Mouse (Mus musculus): ENCODE data around the gene Ankrd22. TPM values are rescaled to one million over a fixed set of nuclear protein-coding genes. Genes with fewer than 3 reads are reported as not detected.

Gene Ankrd22
- polyA plus RNA-seq, 2 experiments = 0.12 to 0.22 TPM

DNA sequence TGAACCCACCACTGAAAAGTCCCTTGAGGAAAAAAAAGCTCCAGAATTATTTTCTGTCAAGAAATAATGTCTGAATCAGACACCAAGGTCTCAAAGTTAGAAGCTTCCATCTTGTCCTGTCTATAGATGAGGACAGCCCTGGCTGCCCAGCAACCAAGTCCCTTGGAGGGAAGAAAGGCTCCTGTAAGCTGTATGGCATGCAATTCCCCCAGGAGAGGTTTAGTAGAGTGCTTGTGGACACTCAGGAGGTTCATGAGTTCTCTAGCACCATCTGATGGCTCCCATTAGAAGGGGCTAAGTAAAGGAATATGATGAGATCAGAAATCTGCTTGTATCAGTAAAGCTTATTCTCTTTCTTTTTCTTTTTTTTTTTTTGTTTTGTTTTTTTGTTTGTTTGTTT, 3.3 kb upstream of the Ankrd22 start:
- H3K9ac ChIP-seq (replicated peaks) = no peak overlapping the region
- no peaks in the 10 kb centered on the region for H3K4me1 ChIP-seq (replicated peaks; ENCODE audit: control insufficient read depth in 2 of 2, insufficient read depth in 2 of 2, low read length in 1 of 2)
- no peak for ATAC-seq (ENCODE audit: insufficient read depth)
- no peaks in the 10 kb centered on the region for H3K36me3 ChIP-seq (replicated peaks; ENCODE audit: control insufficient read depth, insufficient read depth, low read depth)
- H3K4me2 ChIP-seq (ENCODE audit: low read depth) = no peak overlapping the region
- no peaks in the 10 kb centered on the region for H3K9me3 ChIP-seq (ENCODE audit: control insufficient read depth, low read length)
- H3K4me3 ChIP-seq (ENCODE audit: insufficient read depth in 1 of 2, low read depth in 2 of 2, low read length in 2 of 2) = no peak overlapping the region
- no peak overlapping the region for H3K27ac ChIP-seq
- DNase-seq (ENCODE audit: low read depth in 3 of 3, low spot score in 3 of 3) = no peak
- TF ChIP-seq EP300 (IDR thresholded peaks at IDR 0.05; ENCODE audit: low read depth) = no peak
- no peak for TF ChIP-seq CTCF (IDR thresholded peaks at IDR 0.05; ENCODE audit: low read depth)
- H3K27me3 ChIP-seq (ENCODE audit: control insufficient read depth, insufficient read depth, low read length) = no peaks in the 10 kb centered on the region

DNA sequence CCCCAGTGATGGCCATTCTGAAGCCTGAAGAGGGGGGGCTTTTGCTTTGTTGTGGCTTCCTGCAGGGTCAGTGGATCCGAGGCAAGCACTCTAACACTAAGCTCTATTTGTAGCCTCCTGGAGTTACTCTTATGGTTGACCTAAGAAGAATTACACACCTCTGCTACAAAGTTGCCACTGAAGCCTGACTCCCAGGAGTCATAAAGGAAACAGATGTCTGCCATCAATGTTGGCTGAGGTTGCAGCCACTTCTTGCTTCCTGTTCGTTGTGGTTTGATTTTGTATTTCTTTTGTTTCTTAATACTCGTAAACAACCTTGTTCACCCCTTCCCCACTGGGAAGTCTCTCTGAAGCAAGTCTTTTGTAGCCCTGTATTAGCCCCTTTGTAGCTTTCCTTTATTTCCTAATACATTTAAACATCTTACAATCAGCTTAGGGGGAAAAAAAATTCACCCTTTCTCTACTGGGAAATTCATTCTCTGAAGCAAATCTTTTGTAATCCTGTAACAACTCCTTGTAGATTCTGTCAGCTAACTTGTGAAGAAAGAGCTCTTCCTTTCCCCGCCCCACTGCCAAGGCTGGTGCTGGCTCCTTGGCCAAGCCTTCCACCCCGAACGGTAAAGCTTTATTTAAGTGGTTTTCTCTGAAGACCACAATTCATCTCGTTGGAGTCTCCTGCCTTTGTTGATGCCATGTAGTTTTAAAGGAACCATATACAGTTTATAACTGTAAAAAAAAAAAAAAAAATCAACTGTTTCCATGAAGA, 2.2 kb upstream of the Ankrd22 start:
- WGBS (ENCODE audit: insufficient replicate concordance) = 20% methylated on average over 7 of the region's 7 CpGs
- Histone ChIP-seq H3K4me1 (replicated peaks; ENCODE audit: control insufficient read depth in 2 of 2, insufficient read depth in 2 of 2, low read length in 1 of 2) (no peaks in the 10 kb centered on the region), H3K4me2 (ENCODE audit: low read depth) (no peak overlapping the region), H3K27ac (no peak overlapping the region), H3K36me3 (replicated peaks; ENCODE audit: control insufficient read depth, insufficient read depth, low read depth) (no peaks in the 10 kb centered on the region), H3K4me3 (ENCODE audit: insufficient read depth in 1 of 2, low read depth in 2 of 2, low read length in 2 of 2) (no peak overlapping the region), H3K9ac (replicated peaks) (no peak overlapping the region), H3K27me3 (ENCODE audit: control insufficient read depth, insufficient read depth, low read length) (no peaks in the 10 kb centered on the region), H3K9me3 (ENCODE audit: control insufficient read depth, low read length) (no peaks in the 10 kb centered on the region)
- ATAC-seq (ENCODE audit: insufficient read depth) = no peak
- TF ChIP-seq EP300 (IDR thresholded peaks at IDR 0.05; ENCODE audit: low read depth) (no peak), CTCF (IDR thresholded peaks at IDR 0.05; ENCODE audit: low read depth) (no peak)
- DNase-seq (ENCODE audit: low read depth in 3 of 3, low spot score in 3 of 3) = no peak

DNA sequence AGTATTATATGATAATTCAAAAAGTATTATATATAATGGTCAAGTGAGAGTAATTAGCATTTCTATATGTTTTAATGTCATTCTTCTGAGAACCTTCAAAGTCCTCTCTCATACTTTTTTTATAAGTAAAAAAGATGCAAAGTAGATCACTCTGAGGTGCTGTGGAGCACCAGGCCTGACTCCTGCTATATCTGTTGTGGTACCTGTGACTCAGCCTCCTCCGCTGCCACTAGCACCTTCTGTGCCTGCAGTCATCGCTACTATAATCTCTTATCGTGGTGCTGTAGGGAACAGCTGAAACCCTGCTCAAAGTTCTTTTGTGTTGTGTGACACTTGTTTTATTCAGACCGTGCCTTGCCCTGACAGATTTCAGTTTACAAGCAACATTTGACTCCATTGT, 533 bp upstream of the Ankrd22 start:
- Histone ChIP-seq H3K9ac (replicated peaks) (no peak overlapping the region), H3K27ac (no peak overlapping the region), H3K4me1 (replicated peaks; ENCODE audit: control insufficient read depth in 2 of 2, insufficient read depth in 2 of 2, low read length in 1 of 2) (no peaks in the 10 kb centered on the region), H3K4me2 (ENCODE audit: low read depth) (no peak overlapping the region), H3K27me3 (ENCODE audit: control insufficient read depth, insufficient read depth, low read length) (no peaks in the 10 kb centered on the region), H3K9me3 (ENCODE audit: control insufficient read depth, low read length) (no peaks in the 10 kb centered on the region), H3K36me3 (replicated peaks; ENCODE audit: control insufficient read depth, insufficient read depth, low read depth) (no peaks in the 10 kb centered on the region), H3K4me3 (ENCODE audit: insufficient read depth in 1 of 2, low read depth in 2 of 2, low read length in 2 of 2) (no peak overlapping the region)
- TF ChIP-seq CTCF (IDR thresholded peaks at IDR 0.05; ENCODE audit: low read depth) = no peak
- no peak for TF ChIP-seq EP300 (IDR thresholded peaks at IDR 0.05; ENCODE audit: low read depth)
- ATAC-seq (ENCODE audit: insufficient read depth) (no peak), DNase-seq (ENCODE audit: low read depth in 3 of 3, low spot score in 3 of 3) (no peak)
- 68% methylated on average over 4 of the region's 4 CpGs for WGBS (ENCODE audit: insufficient replicate concordance)

DNA sequence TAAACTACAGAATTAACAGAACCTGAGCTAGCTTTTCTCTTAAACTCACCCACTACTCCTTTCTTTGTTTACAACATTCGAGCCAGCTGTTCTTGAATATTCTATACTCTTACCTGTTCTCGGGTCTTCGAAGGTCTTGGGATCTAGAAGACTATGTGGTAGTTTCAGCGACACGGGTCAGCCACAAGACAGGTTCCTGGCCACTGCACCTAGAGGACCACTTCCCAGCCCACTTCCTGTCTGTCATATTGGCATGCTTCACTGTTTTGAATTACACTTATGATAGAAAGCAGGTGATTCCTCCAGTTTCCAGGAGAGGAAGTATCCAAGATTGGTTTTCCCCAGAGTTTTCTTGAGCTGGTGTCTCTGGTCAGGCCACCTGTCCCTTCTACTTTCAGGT, 3.2 kb downstream of the Ankrd22 start:
- H3K9me3 ChIP-seq (ENCODE audit: control insufficient read depth, low read length) = no peaks in the 10 kb centered on the region
- TF ChIP-seq EP300 (IDR thresholded peaks at IDR 0.05; ENCODE audit: low read depth) = no peak
- TF ChIP-seq CTCF (IDR thresholded peaks at IDR 0.05; ENCODE audit: low read depth) = no peak
- no peaks in the 10 kb centered on the region for H3K27me3 ChIP-seq (ENCODE audit: control insufficient read depth, insufficient read depth, low read length)
- ATAC-seq (ENCODE audit: insufficient read depth) = no peak
- H3K27ac ChIP-seq = no peak overlapping the region
- H3K4me3 ChIP-seq (ENCODE audit: insufficient read depth in 1 of 2, low read depth in 2 of 2, low read length in 2 of 2) = no peak overlapping the region
- WGBS (ENCODE audit: insufficient replicate concordance) = 50% methylated on average over 5 of the region's 5 CpGs
- H3K4me1 ChIP-seq (replicated peaks; ENCODE audit: control insufficient read depth in 2 of 2, insufficient read depth in 2 of 2, low read length in 1 of 2) = no peaks in the 10 kb centered on the region
- DNase-seq (ENCODE audit: low read depth in 3 of 3, low spot score in 3 of 3) = no peak
- H3K36me3 ChIP-seq (replicated peaks; ENCODE audit: control insufficient read depth, insufficient read depth, low read depth) = no peaks in the 10 kb centered on the region
- no peak overlapping the region for H3K4me2 ChIP-seq (ENCODE audit: low read depth)
- no peak overlapping the region for H3K9ac ChIP-seq (replicated peaks)

DNA sequence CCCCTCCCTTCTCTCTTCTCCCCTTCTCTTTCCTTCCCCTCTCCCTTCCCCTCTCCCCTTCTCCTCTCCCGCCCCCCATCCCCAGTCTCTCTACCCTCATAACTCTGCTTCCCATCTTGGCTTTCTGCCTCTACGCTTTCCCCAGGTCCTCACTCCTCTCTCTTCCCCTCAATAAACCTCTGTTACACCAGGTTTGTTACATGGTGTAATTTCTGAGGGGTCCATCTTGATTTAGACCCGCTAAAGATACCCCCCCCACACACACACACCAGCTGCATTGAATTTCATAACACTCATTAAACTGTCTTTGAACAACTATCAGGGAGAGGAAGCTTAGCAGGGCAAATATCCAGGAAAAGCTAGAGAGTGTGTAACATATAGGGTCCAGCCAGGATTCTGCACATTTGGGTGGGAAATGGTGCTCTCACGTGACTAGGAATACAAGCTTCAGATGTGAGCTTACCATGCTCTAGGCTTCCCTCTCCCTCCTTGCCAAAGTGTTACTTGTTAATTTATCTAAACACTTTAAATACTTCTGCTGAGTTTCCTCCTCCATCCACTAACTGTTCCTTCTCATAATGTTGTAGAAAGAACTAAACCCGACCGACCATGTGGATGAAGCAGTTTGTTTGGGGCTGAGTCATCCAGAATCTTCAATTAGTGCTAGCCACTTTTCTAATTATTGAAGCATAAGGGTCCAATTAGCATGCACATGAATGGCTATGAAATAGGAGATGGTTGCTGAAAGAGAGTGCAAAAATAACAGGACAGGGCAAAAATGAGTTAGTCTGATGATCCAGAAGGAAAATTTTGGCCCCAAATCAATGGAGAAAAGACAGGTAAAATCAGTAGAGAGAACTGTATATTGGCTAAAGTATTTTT, 12.3 kb downstream of the Ankrd22 start:
- Histone ChIP-seq H3K4me1 (replicated peaks; ENCODE audit: control insufficient read depth in 2 of 2, insufficient read depth in 2 of 2, low read length in 1 of 2) (no peaks in the 10 kb centered on the region), H3K9ac (replicated peaks) (no peak overlapping the region), H3K27ac (no peak overlapping the region), H3K4me3 (ENCODE audit: insufficient read depth in 1 of 2, low read depth in 2 of 2, low read length in 2 of 2) (no peak overlapping the region), H3K36me3 (replicated peaks; ENCODE audit: control insufficient read depth, insufficient read depth, low read depth) (no peaks in the 10 kb centered on the region), H3K4me2 (ENCODE audit: low read depth) (no peak overlapping the region), H3K27me3 (ENCODE audit: control insufficient read depth, insufficient read depth, low read length) (no peaks in the 10 kb centered on the region), H3K9me3 (ENCODE audit: control insufficient read depth, low read length) (no peaks in the 10 kb centered on the region)
- ATAC-seq (ENCODE audit: insufficient read depth) (no peak), DNase-seq (ENCODE audit: low read depth in 3 of 3, low spot score in 3 of 3) (no peak)
- 58% methylated on average over 6 of the region's 6 CpGs for WGBS (ENCODE audit: insufficient replicate concordance)
- no peak for TF ChIP-seq CTCF (IDR thresholded peaks at IDR 0.05; ENCODE audit: low read depth)
- TF ChIP-seq EP300 (IDR thresholded peaks at IDR 0.05; ENCODE audit: low read depth) = no peak

Measured in liver, embryonic 14.5 days (tissue).